Mouse (Mus musculus) forebrain, postnatal 0 days (tissue): ENCODE results near the gene Vps37b. TPM values are rescaled to one million over a fixed set of nuclear protein-coding genes. Genes with fewer than 3 reads are reported as not detected.

ENCODE experiments used
- ATAC-seq: fragments of 200-750 bp; cut with Nextera tagmentation; 2 replicates; pipeline ENCODE4 v1.8.0; 2017; ENCODE audit warnings: mild to moderate bottlenecking, moderate library complexity
- DNase-seq: peaks from one replicate; pipeline ENCODE4 v3.0.0-alpha.2; 2015
- H3K27ac ChIP-seq: fragments of 300-500 bp; sonication (generic); 2 replicates; pipeline ENCODE4 v1.5.1; 2014; ENCODE audit warnings: low read depth, mild to moderate bottlenecking, antibody characterized with exemption, low read length, moderate library complexity, mixed read lengths
- H3K27me3 ChIP-seq: fragments of 300-500 bp; sonication (generic); 2 replicates; pipeline ENCODE4 v1.6.1; 2014; ENCODE audit warnings: mild to moderate bottlenecking, low read length, mixed read lengths; ENCODE audit not compliant: insufficient read depth
- H3K36me3 ChIP-seq: fragments of 300-500 bp; sonication (generic); 2 replicates; pipeline ENCODE4 v1.6.1; 2014; ENCODE audit warnings: mild to moderate bottlenecking, moderate library complexity; ENCODE audit not compliant: insufficient read depth
- H3K4me1 ChIP-seq: fragments of 300-500 bp; sonication (generic); 2 replicates; pipeline ENCODE4 v1.6.1; 2014; ENCODE audit warnings: antibody characterized with exemption; ENCODE audit not compliant: insufficient read depth
- H3K4me2 ChIP-seq: fragments of 300-500 bp; sonication (generic); 2 replicates; pipeline ENCODE4 v1.6.1; 2014; ENCODE audit warnings: low read depth, mild to moderate bottlenecking, moderate library complexity
- H3K4me3 ChIP-seq: fragments of 300-500 bp; sonication (generic); 2 replicates; pipeline ENCODE4 v1.5.1; 2014; ENCODE audit warnings: low read depth, low read length, mixed read lengths
- H3K9ac ChIP-seq: fragments of 300-500 bp; sonication (generic); 2 replicates; pipeline ENCODE4 v1.6.1; 2014; ENCODE audit warnings: mild to moderate bottlenecking
- H3K9me3 ChIP-seq: fragments of 300-500 bp; sonication (generic); 2 replicates; pipeline ENCODE4 v1.6.1; 2016; ENCODE audit warnings: low read length
- CTCF ChIP-seq: sonication (generic); IDR thresholded peaks from 2 replicates; pipeline ENCODE4 v1.5.1; 2016; ENCODE audit warnings: antibody characterized with exemption, control low read depth, low read depth
- whole genome bisulfite sequencing: fragments of 180-500 bp; shearing (Covaris S2); extraction: QIAGEN DNeasy Blood & Tissue Kit; methylation state at CpG from one replicate; pipeline ENCODE4 v1.1.7; 2014; 5-methylcytosine and 5-hydroxymethylcytosine counted together
- polyA plus RNA-seq: library from polyadenylated mRNA; unstranded; fragments of >200 nt; fragmentation: Nextera tagmentation; extraction: Ambion mirVana; gene quantifications from 2 replicates; pipeline ENCODE4 v1.2.1, GENCODE M21; 2015
- total RNA-seq: library from RNA; depleted of rRNA; stranded (reverse); fragments of >200 nt; gene quantifications from 2 replicates; pipeline ENCODE4 v1.2.3, GENCODE M21; 2014

Vps37b gene
- total and polyA plus RNA-seq, 2 experiments from 2014 or later: 62.0 to 76.5 TPM

GRCm38 (mm10) chr5:123997211-123997751 is 34.8 kb downstream of the Vps37b start:
- Histone ChIP-seq H3K4me1 (no peaks in the 10 kb centered on the region), H3K36me3 (peaks cover 26% of the 10 kb centered on the region), H3K27ac (no peak overlapping the region), H3K4me3 (no peak overlapping the region), H3K9ac (no peak overlapping the region), H3K4me2 (no peak overlapping the region), H3K9me3 (no peaks in the 10 kb centered on the region), H3K27me3 (no peaks in the 10 kb centered on the region)
- 62% methylated on average over 24 of the region's 24 CpGs for WGBS
- ATAC-seq (no peak), DNase-seq (no peak)
- no peak for TF ChIP-seq CTCF

- H3K4me2 ChIP-seq: no peak overlapping the region
- no peak overlapping the region for H3K4me3 ChIP-seq
- ATAC-seq (no peak), DNase-seq (no peak)
- WGBS: 94% methylated on average over 14 of the region's 14 CpGs
- TF ChIP-seq CTCF: no peak
- peaks cover 25% of the 10 kb centered on the region for H3K36me3 ChIP-seq
- no peak overlapping the region for H3K27ac ChIP-seq
- H3K27me3 ChIP-seq: no peaks in the 10 kb centered on the region
- H3K9me3 ChIP-seq: no peaks in the 10 kb centered on the region
- H3K4me1 ChIP-seq: no peaks in the 10 kb centered on the region
- H3K9ac ChIP-seq: no peak overlapping the region
Observed at GRCm38 (mm10) chr5:123996695-123997094, 35.4 kb downstream of the Vps37b start.

DNA sequence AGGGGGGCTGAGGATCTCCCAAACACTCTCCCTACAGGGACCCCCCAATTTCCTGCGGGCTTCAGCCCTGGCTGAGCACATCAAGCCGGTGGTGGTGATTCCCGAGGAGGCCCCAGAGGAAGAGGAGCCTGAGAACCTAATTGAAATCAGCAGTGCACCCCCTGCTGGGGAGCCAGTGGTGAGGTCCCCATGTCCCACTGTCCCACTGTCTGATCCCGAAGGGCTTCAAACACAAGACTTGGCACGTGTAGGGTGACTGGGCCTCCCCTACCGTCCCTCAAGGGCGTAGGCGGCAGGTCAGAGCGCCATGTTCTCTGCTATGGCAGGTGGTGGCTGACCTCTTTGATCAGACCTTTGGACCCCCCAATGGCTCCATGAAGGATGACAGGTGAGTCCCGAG is 35.9 kb downstream of the Vps37b start:
- no peak for DNase-seq
- 87% methylated on average over 10 of the region's 10 CpGs for WGBS

GRCm38 (mm10) chr5:123995388-123995787 is 36.7 kb downstream of the Vps37b start:
- H3K4me1 ChIP-seq: no peaks in the 10 kb centered on the region
- peaks cover 27% of the 10 kb centered on the region for H3K36me3 ChIP-seq
- DNase-seq: no peak
- TF ChIP-seq CTCF: no peak
- H3K4me2 ChIP-seq: no peak overlapping the region
- H3K9ac ChIP-seq: no peak overlapping the region
- H3K4me3 ChIP-seq: no peak overlapping the region
- no peak overlapping the region for H3K27ac ChIP-seq
- 72% methylated on average over 6 of the region's 6 CpGs for WGBS
- no peak for ATAC-seq
- H3K9me3 ChIP-seq: no peaks in the 10 kb centered on the region
- H3K27me3 ChIP-seq: no peaks in the 10 kb centered on the region

More for the DNA sequence above, 35.9 kb downstream of the Vps37b start:
- Histone ChIP-seq H3K27ac (no peak overlapping the region), H3K9me3 (no peaks in the 10 kb centered on the region), H3K9ac (no peak overlapping the region), H3K4me3 (no peak overlapping the region), H3K4me1 (no peaks in the 10 kb centered on the region), H3K4me2 (no peak overlapping the region), H3K27me3 (no peaks in the 10 kb centered on the region), H3K36me3 (peaks cover 21% of the 10 kb centered on the region)
- peak; percentile 39; the same call in 1 of the 2 replicates for TF ChIP-seq CTCF
- ATAC-seq: no peak

DNA sequence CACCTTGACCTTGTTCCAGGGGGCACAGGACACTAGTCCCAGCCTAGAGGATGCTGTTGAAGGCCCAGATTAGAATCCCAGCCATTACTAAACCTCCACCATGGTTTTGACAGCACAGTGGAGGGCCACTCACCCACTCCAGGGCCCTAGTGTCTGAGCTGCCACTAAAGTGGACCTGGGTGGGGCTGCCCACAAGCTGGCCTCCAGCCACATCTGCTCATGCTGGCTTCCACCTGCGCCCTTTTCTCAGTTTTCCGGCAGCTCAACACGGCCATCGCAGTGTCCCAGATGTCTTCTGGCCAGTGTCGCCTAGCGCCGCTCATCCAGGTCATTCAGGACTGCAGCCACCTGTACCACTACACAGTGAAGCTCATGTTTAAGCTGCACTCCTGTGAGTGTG is 37.6 kb downstream of the Vps37b start:
- 92% methylated on average over 7 of the region's 7 CpGs for WGBS
- H3K4me1 ChIP-seq: no peaks in the 10 kb centered on the region
- DNase-seq (no peak), ATAC-seq (no peak)
- no peak for TF ChIP-seq CTCF
- no peaks in the 10 kb centered on the region for H3K27me3 ChIP-seq
- no peak overlapping the region for H3K4me2 ChIP-seq
- H3K9ac ChIP-seq: no peak overlapping the region
- H3K27ac ChIP-seq: no peak overlapping the region
- H3K4me3 ChIP-seq: no peak overlapping the region
- no peaks in the 10 kb centered on the region for H3K9me3 ChIP-seq
- peaks cover 23% of the 10 kb centered on the region for H3K36me3 ChIP-seq

DNA sequence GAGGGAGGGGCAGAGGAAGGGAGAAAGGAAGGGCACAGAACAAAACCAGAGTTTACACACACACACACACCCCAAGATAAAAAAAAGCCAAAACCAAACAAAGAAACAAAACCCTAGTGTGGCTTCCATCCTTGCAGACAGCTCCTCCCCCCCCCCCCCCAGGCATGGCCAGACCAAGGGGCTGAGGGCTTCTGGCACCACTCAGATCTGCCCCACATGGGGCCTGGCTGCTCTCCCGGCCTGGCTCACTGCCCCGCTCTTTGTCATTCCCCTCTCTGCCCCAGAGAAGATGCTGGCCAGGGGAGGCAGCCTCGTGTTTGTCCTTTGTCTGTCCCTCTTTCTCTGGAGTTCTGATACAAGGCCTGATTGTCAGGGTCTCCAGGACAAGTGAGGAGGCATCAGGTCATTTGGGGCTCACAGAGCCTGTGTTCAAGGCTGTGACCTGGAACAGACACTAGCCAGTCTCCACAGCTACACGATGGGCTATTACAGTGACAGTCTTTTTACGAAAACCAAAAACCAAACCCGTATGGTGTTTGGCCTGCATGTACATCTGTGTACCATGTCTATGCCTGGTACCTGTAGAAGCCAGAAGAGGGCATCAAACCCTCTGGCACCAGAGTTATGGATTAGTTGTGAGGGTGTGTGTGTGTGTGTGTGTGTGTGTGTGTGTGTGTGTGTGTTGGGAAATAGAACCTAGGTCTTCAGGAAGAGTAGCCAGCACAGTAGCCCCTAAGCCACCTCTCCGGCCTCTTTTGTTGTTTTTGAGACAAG is 38.6 kb downstream of the Vps37b start:
- Histone ChIP-seq H3K27me3 (no peaks in the 10 kb centered on the region), H3K4me2 (no peak overlapping the region), H3K4me1 (no peaks in the 10 kb centered on the region), H3K9ac (0 out of 2 replicates have a peak overlapping the region, but pooled peaks have one; percentile 14), H3K36me3 (peaks cover 15% of the 10 kb centered on the region; the same call in 1 of the 2 replicates), H3K9me3 (no peaks in the 10 kb centered on the region), H3K27ac (peak overlapping the region; percentile 69), H3K4me3 (no peak overlapping the region)
- ATAC-seq (peak; percentile 86), DNase-seq (peak; percentile 79)
- TF ChIP-seq CTCF: peak; percentile 43
- 28% methylated on average over 7 of the region's 7 CpGs for WGBS

DNA sequence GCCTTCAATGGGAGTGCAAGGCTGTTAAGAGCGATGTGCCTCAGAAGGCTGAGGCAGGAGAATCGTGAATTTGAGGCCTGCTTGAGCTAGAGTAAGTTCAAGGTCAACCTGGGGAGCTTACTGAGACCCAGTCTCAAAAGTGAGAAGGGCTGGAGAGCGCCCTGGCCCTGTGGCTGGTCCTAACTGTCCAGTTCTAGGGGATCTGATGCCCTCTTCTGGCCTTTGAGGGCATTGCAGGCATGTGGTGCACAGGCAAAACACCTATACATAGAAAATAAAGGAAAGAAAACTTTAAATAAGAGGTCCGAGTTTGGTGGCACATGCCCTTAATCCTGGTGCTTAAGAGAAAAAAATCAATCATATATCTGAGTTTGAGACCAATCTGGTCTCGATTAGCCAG is 39.3 kb downstream of the Vps37b start:
- Histone ChIP-seq H3K27me3 (no peaks in the 10 kb centered on the region), H3K36me3 (peaks cover 15% of the 10 kb centered on the region; the same call in 1 of the 2 replicates), H3K4me3 (no peak overlapping the region), H3K27ac (peak overlapping the region; percentile 69), H3K9me3 (no peaks in the 10 kb centered on the region), H3K4me1 (no peaks in the 10 kb centered on the region), H3K9ac (no peak overlapping the region), H3K4me2 (no peak overlapping the region)
- peak; percentile 50; the same call in 1 of the 2 replicates for ATAC-seq
- peak; percentile 85 for DNase-seq
- WGBS: 28% methylated on average over 5 of the region's 5 CpGs
- TF ChIP-seq CTCF: peak; percentile 93
